Mouse (Mus musculus) heart, postnatal 0 days (tissue): ENCODE measurements around the gene Magi2. TPM values are rescaled to one million over a fixed set of nuclear protein-coding genes. Genes with fewer than 3 reads are reported as not detected.

Experiments
- ATAC-seq: fragments of 200-750 bp; cut with Nextera tagmentation; 2 replicates; pipeline ENCODE4 v1.8.0; 2017; ENCODE audit warnings: low read depth, moderate number of reproducible peaks, moderate library complexity; ENCODE audit not compliant: insufficient read depth
- DNase-seq: peaks from one replicate; pipeline ENCODE4 v3.0.0-alpha.2; 2016; ENCODE audit warnings: low spot score
- H3K27ac ChIP-seq: fragments of 300-500 bp; sonication (generic); 2 replicates; pipeline ENCODE4 v1.5.1; 2014; ENCODE audit warnings: low read depth, mild to moderate bottlenecking
- H3K27me3 ChIP-seq: fragments of 300-500 bp; sonication (generic); 2 replicates; pipeline ENCODE4 v1.6.1; 2014; ENCODE audit warnings: low read length, mixed read lengths; ENCODE audit not compliant: control insufficient read depth, insufficient read depth
- H3K36me3 ChIP-seq: fragments of 300-500 bp; sonication (generic); replicated peaks from 2 replicates; pipeline ENCODE4 v1.6.1; 2014; ENCODE audit warnings: low read length, mixed read lengths; ENCODE audit not compliant: control insufficient read depth, insufficient read depth
- H3K4me1 ChIP-seq: fragments of 300-500 bp; sonication (generic); 2 replicates; pipeline ENCODE4 v1.6.1; 2014; ENCODE audit warnings: antibody characterized with exemption; ENCODE audit not compliant: control insufficient read depth, insufficient read depth
- H3K4me2 ChIP-seq: fragments of 300-500 bp; sonication (generic); 2 replicates; pipeline ENCODE4 v1.6.1; 2014; ENCODE audit warnings: low read depth, mild to moderate bottlenecking, low read length, moderate library complexity
- H3K4me3 ChIP-seq: fragments of 300-500 bp; sonication (generic); 2 replicates; pipeline ENCODE4 v1.5.1; 2014; ENCODE audit warnings: low read depth, low read length
- H3K9ac ChIP-seq: fragments of 300-500 bp; sonication (generic); replicated peaks from 2 replicates; pipeline ENCODE4 v1.6.1; 2014; ENCODE audit warnings: low read depth, low read length, mixed read lengths
- H3K9me3 ChIP-seq: fragments of 300-500 bp; sonication (generic); replicated peaks from 2 replicates; pipeline ENCODE4 v1.6.1; 2016; ENCODE audit warnings: low read length; ENCODE audit not compliant: control insufficient read depth
- CTCF ChIP-seq: IDR thresholded peaks from 2 replicates; pipeline ENCODE4 v1.5.1; 2016; ENCODE audit warnings: antibody characterized with exemption, control low read depth, low read depth
- EP300 ChIP-seq: IDR thresholded peaks from 2 replicates; pipeline ENCODE4 v1.6.1; 2016; ENCODE audit warnings: antibody characterized with exemption, low read depth
- WGBS: fragments of 180-500 bp; shearing (Covaris S2); extraction: QIAGEN DNeasy Blood & Tissue Kit; methylation state at CpG from one replicate; pipeline ENCODE4 v1.1.7; 2014; 5-methylcytosine and 5-hydroxymethylcytosine counted together
- polyA plus RNA-seq: library from polyadenylated mRNA; unstranded; fragments of >200 nt; fragmentation: Nextera tagmentation; extraction: Ambion mirVana; gene quantifications from 2 replicates; pipeline ENCODE4 v1.2.1, GENCODE M21; 2015
- total RNA-seq: library from RNA; depleted of rRNA; stranded (reverse); fragments of >200 nt; gene quantifications from 2 replicates; pipeline ENCODE4 v1.2.3, GENCODE M21; 2014; ENCODE audit warnings: low replicate concordance

Gene Magi2
- total and polyA plus RNA-seq, 2 experiments from 2014 or later = 1.7 to 9.5 TPM

DNA sequence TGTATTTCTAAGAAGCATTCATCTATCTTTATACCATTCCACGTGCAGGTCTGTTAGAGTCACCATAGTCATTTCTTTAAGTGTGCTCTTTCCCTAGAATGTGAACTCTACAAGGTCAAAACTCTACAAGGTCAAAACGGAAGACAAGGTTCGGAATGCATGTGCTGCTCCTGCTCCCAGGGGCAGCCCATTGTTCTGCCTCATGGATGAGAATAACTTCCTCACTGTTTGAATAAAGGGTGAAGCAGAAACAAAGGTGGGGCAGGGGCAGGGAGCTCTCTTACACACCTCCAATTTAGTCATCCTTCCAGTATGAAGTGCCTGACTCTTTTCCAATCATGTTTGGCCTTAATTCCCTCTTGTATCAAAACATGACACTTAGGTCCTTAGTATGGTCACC, 1450.4 kb downstream of the Magi2 start:
- Histone ChIP-seq H3K27ac (no peak overlapping the region), H3K36me3 (no peaks in the 10 kb centered on the region), H3K9ac (no peak overlapping the region), H3K27me3 (no peaks in the 10 kb centered on the region), H3K4me2 (no peak overlapping the region), H3K4me3 (no peak overlapping the region), H3K9me3 (no peaks in the 10 kb centered on the region), H3K4me1 (no peaks in the 10 kb centered on the region)
- ATAC-seq = no peak
- no peak for DNase-seq
- WGBS = 39% methylated on average over 3 of the region's 3 CpGs
- no peak for TF ChIP-seq CTCF
- no peak for TF ChIP-seq EP300

DNA sequence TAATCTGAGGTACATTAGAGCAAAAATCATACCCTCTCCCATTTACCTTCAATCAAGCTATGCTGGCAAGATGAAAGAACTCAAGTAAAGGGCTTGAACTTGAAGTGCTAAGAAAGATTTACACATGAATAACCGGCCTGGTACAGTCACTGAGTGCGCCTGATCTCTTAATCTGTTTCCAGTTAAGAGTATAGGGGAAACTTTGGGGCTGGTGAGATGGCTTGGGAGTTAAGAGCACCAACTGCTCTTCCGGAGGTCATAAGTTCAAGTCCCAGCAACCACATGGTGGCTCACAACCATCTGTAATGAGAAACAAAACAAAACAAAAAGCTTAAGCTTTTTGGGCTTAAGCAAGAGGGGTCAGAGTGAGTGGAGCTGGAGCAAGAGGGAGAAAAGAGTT, 1451.7 kb downstream of the Magi2 start:
- DNase-seq (no peak), ATAC-seq (no peak)
- Histone ChIP-seq H3K9ac (no peak overlapping the region), H3K27me3 (no peaks in the 10 kb centered on the region), H3K27ac (no peak overlapping the region), H3K36me3 (no peaks in the 10 kb centered on the region), H3K4me1 (no peaks in the 10 kb centered on the region), H3K4me2 (no peak overlapping the region), H3K9me3 (no peaks in the 10 kb centered on the region), H3K4me3 (no peak overlapping the region)
- 72% methylated on average over 3 of the region's 3 CpGs for WGBS
- no peak for TF ChIP-seq CTCF

DNA sequence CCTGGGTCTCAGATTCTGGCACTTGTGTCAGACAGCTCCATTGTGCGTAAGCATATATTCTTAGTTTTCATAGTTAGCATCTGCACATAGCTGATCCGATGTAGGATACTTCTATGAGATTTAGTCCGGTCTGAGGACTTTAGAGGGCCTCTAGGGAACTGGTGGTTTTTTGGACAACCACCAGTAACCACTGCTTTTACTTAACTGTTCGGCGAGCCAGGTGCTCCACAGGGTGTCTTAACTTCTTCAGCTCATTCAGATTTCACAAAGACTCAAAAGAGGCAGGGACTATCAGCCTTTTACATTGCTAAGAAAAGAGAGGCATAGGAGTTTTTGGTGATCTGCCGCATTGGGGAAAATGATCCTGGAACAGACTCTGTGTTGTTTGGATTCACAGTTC, 1453.1 kb downstream of the Magi2 start:
- Histone ChIP-seq H3K4me2 (no peak overlapping the region), H3K9me3 (no peaks in the 10 kb centered on the region), H3K4me1 (no peaks in the 10 kb centered on the region), H3K27ac (no peak overlapping the region), H3K36me3 (no peaks in the 10 kb centered on the region), H3K9ac (no peak overlapping the region), H3K27me3 (no peaks in the 10 kb centered on the region), H3K4me3 (no peak overlapping the region)
- DNase-seq = no peak
- no peak for ATAC-seq
- TF ChIP-seq CTCF = no peak
- WGBS = 90% methylated on average over 6 of the region's 6 CpGs

DNA sequence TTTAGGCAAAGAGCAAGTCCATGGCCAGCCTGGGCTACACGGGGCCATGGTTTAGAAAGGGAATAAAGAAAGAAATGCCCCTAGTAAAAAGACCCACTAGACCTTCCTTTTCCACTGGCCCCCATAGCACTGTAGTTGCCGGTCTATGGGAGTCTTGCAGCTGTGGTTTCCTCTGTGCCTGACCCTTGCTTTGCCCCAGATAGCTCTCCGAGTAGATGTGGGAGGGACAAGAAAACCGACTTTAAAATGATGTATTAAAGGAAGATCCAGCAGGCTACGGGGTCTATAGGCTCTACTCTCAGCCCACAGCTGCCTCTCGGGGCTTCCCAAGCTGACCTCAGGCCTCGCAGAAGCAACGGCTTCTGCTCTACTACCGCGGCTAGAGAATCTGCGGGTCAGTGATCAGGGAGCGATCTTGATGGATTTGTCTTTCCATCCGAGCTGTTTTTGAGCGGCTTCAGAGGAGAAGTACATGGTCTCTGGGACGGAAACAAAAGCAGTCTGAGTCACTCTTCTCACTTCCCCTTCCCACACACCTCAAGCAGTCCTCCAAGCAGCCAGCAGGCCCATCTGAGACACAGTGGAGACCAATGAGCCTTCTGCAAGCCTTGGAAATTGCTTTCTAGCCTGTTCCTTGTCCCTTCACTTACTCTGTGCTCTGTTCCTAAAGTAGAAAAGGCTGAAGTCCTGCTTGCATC, 1454.1 kb downstream of the Magi2 start:
- 76% methylated on average over 15 of the region's 15 CpGs for WGBS
- Histone ChIP-seq H3K4me3 (no peak overlapping the region), H3K4me2 (no peak overlapping the region), H3K27me3 (no peaks in the 10 kb centered on the region), H3K27ac (no peak overlapping the region), H3K9me3 (no peaks in the 10 kb centered on the region), H3K4me1 (no peaks in the 10 kb centered on the region), H3K36me3 (no peaks in the 10 kb centered on the region), H3K9ac (no peak overlapping the region)
- TF ChIP-seq CTCF = no peak
- TF ChIP-seq EP300 = no peak
- no peak for DNase-seq
- ATAC-seq = no peak

DNA sequence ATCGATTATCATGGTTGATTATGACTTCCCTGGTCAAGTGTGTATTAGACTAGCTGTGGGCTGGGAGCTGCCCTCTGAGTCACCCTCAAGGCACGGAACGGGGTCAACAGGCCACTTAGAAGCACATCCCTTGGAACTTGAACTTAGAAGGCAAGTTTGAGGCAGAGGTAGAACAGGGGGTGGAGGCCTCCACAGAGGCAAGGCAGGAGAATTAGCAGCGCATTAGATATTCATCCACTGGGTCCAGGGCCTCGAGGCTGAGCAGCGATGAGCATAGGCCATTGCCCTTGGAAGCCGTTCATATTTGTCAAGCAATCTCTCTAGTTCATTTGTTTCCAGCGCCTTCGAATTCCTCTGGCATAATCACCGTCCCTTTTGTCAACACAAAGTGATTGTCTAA, 1454.8 kb downstream of the Magi2 start:
- DNase-seq (no peak), ATAC-seq (no peak)
- no peak overlapping the region for H3K4me3 ChIP-seq
- no peak overlapping the region for H3K9ac ChIP-seq
- no peaks in the 10 kb centered on the region for H3K4me1 ChIP-seq
- H3K36me3 ChIP-seq = no peaks in the 10 kb centered on the region
- 78% methylated on average over 10 of the region's 10 CpGs for WGBS
- H3K27me3 ChIP-seq = no peaks in the 10 kb centered on the region
- TF ChIP-seq CTCF (no peak), EP300 (no peak)
- no peak overlapping the region for H3K4me2 ChIP-seq
- H3K9me3 ChIP-seq = no peaks in the 10 kb centered on the region
- H3K27ac ChIP-seq = no peak overlapping the region

DNA sequence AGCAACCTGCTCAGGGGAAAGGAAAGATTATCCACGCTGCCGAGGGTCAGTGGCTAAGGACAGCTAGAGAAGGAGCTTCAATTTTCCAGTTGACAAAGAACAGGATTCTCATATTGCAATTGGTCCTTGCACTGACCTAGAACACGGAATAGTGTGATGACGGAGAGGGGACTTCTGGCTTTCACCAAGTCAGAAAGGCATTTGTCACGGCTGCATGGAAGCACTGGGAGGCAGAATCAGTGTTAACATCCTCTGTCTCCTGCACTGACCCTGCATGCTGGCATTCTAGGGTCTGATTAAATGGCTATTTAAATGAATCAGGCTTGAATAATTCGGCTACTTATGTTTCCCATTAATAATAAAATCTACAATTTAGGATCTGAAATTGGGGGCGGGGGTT, 1455.4 kb downstream of the Magi2 start:
- no peak overlapping the region for H3K27ac ChIP-seq
- no peaks in the 10 kb centered on the region for H3K27me3 ChIP-seq
- TF ChIP-seq EP300 = no peak
- no peak for TF ChIP-seq CTCF
- 62% methylated on average over 7 of the region's 7 CpGs for WGBS
- H3K9me3 ChIP-seq = no peaks in the 10 kb centered on the region
- H3K9ac ChIP-seq = no peak overlapping the region
- H3K36me3 ChIP-seq = no peaks in the 10 kb centered on the region
- DNase-seq (no peak), ATAC-seq (no peak)
- H3K4me3 ChIP-seq = no peak overlapping the region
- H3K4me1 ChIP-seq = no peaks in the 10 kb centered on the region
- no peak overlapping the region for H3K4me2 ChIP-seq
